Mouse (Mus musculus): ENCODE measurements at regions not wholly inside any gene's neighbourhood (a gene's known extent, or its start where the extent isn't known, plus 50 kb on each side); places are given as distances from the start of the nearest gene placed in this dataset.
"Not testable (repeated sequence)": the region's sequence is repeated elsewhere in the genome, so short reads cannot be mapped to it uniquely, and the experiment has no call there.

DNA sequence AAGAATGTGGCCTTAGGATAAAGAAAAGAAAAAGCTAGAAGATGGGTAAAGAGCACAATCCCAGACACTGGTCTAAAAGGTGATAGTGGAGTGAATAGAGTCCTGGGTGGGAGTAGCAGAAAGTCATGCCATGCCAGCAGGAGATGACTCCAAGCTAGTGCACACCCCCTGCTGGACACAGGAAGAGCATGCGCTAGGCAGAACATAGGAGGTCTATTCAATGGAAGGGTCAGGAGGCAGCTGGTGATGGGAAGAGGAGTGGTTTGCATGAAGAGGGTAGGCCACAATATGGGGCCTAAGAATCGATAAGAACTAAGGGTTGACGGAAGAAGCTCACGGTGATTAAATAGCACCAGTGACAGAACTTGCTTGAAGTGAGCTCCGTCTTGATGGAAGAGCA is 119.3 kb upstream of the Zfp746 start:
- Histone ChIP-seq H3K4me3 (no peak overlapping the region), H3K27ac (no peak overlapping the region), H3K4me1 (replicated peaks) (no peaks in the 10 kb centered on the region), H3K36me3 (no peaks in the 10 kb centered on the region), H3K27me3 (ENCODE audit: insufficient read depth, poor library complexity, severe bottlenecking) (no peaks in the 10 kb centered on the region), H3K9me3 (no peaks in the 10 kb centered on the region)
- 95% methylated on average over 5 of the region's 5 CpGs for WGBS
- DNase-seq (ENCODE audit: low spot score), result no peak

- Histone ChIP-seq H3K36me3 (no peaks in the 10 kb centered on the region), H3K4me1 (replicated peaks) (peaks cover 13% of the 10 kb centered on the region), H3K9me3 (no peaks in the 10 kb centered on the region), H3K4me3 (no peak overlapping the region), H3K27ac (no peak overlapping the region), H3K27me3 (ENCODE audit: insufficient read depth, poor library complexity, severe bottlenecking) (no peaks in the 10 kb centered on the region)
- peak; percentile 3 for DNase-seq (ENCODE audit: low spot score)
- 62% methylated on average over 3 of the region's 3 CpGs for WGBS
These were observed 113.6 kb upstream of the Zfp746 start for GRCm38 (mm10) chr6:48199951-48200350.

DNA sequence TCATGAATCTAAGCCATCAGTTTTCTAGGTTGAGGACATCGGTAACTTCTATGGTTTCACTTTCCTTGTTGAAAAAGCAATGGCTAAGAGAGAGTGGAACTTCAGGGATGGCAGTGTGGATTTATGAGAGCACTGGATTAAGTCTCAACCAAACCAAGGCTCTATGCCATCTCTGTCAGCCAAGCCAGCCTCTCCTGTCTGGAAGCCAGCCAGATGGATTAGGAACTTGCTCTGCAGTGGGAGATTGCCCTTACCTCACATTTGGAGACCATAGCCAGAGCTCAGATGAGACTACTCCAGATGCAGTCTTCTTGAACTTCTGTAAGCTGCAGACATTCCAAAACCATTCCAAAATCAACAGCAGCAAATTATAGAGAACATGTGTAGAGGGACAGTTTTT is 112.4 kb upstream of the Zfp746 start:
- Histone ChIP-seq H3K4me1 (replicated peaks) (peaks cover 13% of the 10 kb centered on the region), H3K27me3 (ENCODE audit: insufficient read depth, poor library complexity, severe bottlenecking) (no peaks in the 10 kb centered on the region), H3K4me3 (no peak overlapping the region), H3K36me3 (no peaks in the 10 kb centered on the region), H3K9me3 (no peaks in the 10 kb centered on the region), H3K27ac (peak overlapping the region; percentile 64; the same call in 1 of the 2 replicates)
- DNase-seq (ENCODE audit: low spot score), result no peak
- 87% methylated on average over 1 of the region's 1 CpGs for WGBS

- Histone ChIP-seq H3K4me1 (replicated peaks) (peaks cover 13% of the 10 kb centered on the region), H3K36me3 (no peaks in the 10 kb centered on the region), H3K27me3 (ENCODE audit: insufficient read depth, poor library complexity, severe bottlenecking) (no peaks in the 10 kb centered on the region), H3K27ac (0 out of 2 replicates have a peak overlapping the region, but pooled peaks have one; percentile 64), H3K9me3 (no peaks in the 10 kb centered on the region), H3K4me3 (no peak overlapping the region)
- WGBS, result 63% methylated on average over 4 of the region's 4 CpGs
- DNase-seq (ENCODE audit: low spot score), result no peak
These were observed 111.4 kb upstream of the Zfp746 start for GRCm38 (mm10) chr6:48197696-48198378.

GRCm38 (mm10) chr6:48188363-48188762 is 102.0 kb upstream of the Zfp746 start:
- H3K36me3 ChIP-seq; DNase-seq (ENCODE audit: low spot score); H3K27ac ChIP-seq; H3K9me3 ChIP-seq; H3K4me1 ChIP-seq (replicated peaks); H3K4me3 ChIP-seq; H3K27me3 ChIP-seq (ENCODE audit: insufficient read depth, poor library complexity, severe bottlenecking): not testable (repeated sequence)
- WGBS, result 83% methylated on average over 2 of the region's 2 CpGs

GRCm38 (mm10) chr6:48185311-48185710 is 98.9 kb upstream of the Zfp746 start:
- 40% methylated on average over 1 of the region's 1 CpGs for WGBS
- no peak for DNase-seq (ENCODE audit: low spot score)
- Histone ChIP-seq H3K4me3 (no peak overlapping the region), H3K36me3 (no peaks in the 10 kb centered on the region), H3K27ac (no peak overlapping the region), H3K27me3 (ENCODE audit: insufficient read depth, poor library complexity, severe bottlenecking) (no peaks in the 10 kb centered on the region), H3K4me1 (replicated peaks) (peaks cover 5% of the 10 kb centered on the region; the same call in 1 of the 2 replicates), H3K9me3 (no peaks in the 10 kb centered on the region)

GRCm38 (mm10) chr6:48178360-48179120 is 92.1 kb upstream of the Zfp746 start:
- Histone ChIP-seq H3K4me3 (no peak overlapping the region), H3K9me3 (no peaks in the 10 kb centered on the region), H3K36me3 (no peaks in the 10 kb centered on the region), H3K27ac (peak overlapping the region; percentile 81), H3K4me1 (replicated peaks) (peaks cover 7% of the 10 kb centered on the region), H3K27me3 (ENCODE audit: insufficient read depth, poor library complexity, severe bottlenecking) (no peaks in the 10 kb centered on the region)
- DNase-seq (ENCODE audit: low spot score), result peak; percentile 8
- 57% methylated on average over 3 of the region's 3 CpGs for WGBS

- 6% methylated on average over 2 of the region's 2 CpGs for WGBS
- Histone ChIP-seq H3K4me3 (no peak overlapping the region), H3K9me3 (no peaks in the 10 kb centered on the region), H3K36me3 (no peaks in the 10 kb centered on the region), H3K4me1 (replicated peaks) (peaks cover 7% of the 10 kb centered on the region), H3K27ac (peak overlapping the region; percentile 81), H3K27me3 (ENCODE audit: insufficient read depth, poor library complexity, severe bottlenecking) (no peaks in the 10 kb centered on the region)
- DNase-seq (ENCODE audit: low spot score), result peak; percentile 36
These were observed 91.5 kb upstream of the Zfp746 start for GRCm38 (mm10) chr6:48177936-48178335.

DNA sequence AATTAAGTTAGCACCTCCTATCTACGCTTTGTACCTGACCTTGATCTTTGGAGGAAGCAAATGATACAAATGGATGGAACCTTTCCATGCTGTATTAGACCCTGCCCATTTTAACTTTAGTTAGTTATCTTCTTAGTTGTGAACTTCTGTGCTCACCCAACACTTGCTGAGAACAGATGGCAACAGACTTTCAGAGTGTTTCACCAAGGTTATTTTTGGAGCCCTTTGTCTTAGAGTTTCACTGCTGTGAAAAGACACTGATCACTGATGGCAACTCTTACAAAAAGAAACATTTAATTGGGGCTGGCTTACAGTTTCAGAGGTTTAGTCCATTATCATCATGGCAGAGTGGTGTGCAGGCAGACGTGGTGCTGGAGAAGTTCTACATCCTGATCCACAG is 88.8 kb upstream of the Zfp746 start:
- no peaks in the 10 kb centered on the region for H3K36me3 ChIP-seq
- H3K4me1 ChIP-seq (replicated peaks), result peaks cover 7% of the 10 kb centered on the region
- no peak overlapping the region for H3K4me3 ChIP-seq
- 83% methylated on average over 2 of the region's 2 CpGs for WGBS
- DNase-seq (ENCODE audit: low spot score), result no peak
- no peaks in the 10 kb centered on the region for H3K9me3 ChIP-seq
- H3K27ac ChIP-seq, result no peak overlapping the region
- H3K27me3 ChIP-seq (ENCODE audit: insufficient read depth, poor library complexity, severe bottlenecking), result no peaks in the 10 kb centered on the region

DNA sequence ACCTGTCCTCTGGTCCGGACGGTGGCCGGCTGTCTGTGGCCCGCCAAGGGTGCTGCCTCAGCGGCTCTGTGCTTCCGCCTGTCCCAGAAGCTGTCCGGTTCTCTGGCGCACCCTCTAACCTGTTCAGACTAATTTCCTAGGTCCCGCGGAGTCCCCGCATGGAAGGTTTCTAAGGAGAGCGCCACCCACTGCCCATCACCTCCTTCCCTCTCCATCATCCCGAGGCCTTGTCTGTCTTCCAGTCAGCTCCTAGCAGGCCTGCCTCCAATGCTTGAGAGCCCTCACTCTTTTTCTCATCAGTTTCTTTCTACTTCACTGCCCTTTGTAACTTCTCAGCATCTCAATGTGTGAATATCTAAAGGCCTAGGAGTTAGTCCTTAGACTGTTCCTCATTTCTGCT is 86.4 kb upstream of the Zfp746 start:
- not testable (repeated sequence) for H3K4me3 ChIP-seq; H3K4me1 ChIP-seq (replicated peaks); DNase-seq (ENCODE audit: low spot score); H3K9me3 ChIP-seq; H3K36me3 ChIP-seq; H3K27ac ChIP-seq; H3K27me3 ChIP-seq (ENCODE audit: insufficient read depth, poor library complexity, severe bottlenecking)
- WGBS, result 90% methylated on average over 13 of the region's 13 CpGs

DNA sequence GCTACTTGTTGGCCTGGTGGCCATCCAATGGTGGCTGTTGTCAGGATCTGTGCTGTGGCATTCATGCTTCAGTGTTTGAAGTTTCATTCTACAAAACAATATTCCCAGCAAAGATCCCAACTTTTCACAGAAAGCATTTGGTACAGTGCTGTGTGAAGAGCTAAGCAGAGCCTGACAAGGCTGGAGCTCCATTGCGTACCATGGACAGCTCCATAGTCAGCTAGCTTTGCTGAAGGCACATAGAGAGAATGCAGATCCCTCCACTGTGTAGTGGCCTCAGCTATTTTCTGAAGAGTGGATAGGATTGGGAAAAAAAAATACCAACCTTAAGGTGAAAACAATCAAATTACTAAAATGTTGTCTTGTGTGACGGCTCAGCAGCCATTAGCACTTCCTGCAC is 50.5 kb upstream of the Zfp746 start:
- WGBS, result 72% methylated on average over 2 of the region's 2 CpGs
- no peaks in the 10 kb centered on the region for H3K9me3 ChIP-seq
- no peaks in the 10 kb centered on the region for H3K4me1 ChIP-seq (replicated peaks)
- DNase-seq (ENCODE audit: low spot score), result peak; percentile 16
- H3K27ac ChIP-seq, result no peak overlapping the region
- no peak overlapping the region for H3K4me3 ChIP-seq
- H3K27me3 ChIP-seq (ENCODE audit: insufficient read depth, poor library complexity, severe bottlenecking), result no peaks in the 10 kb centered on the region
- no peaks in the 10 kb centered on the region for H3K36me3 ChIP-seq
